Mouse (Mus musculus) forebrain, embryonic 14.5 days (tissue): ENCODE results near the gene Mtfp1. TPM values are rescaled to one million over a fixed set of nuclear protein-coding genes. Genes with fewer than 3 reads are reported as not detected.

Source experiments
- ATAC-seq: fragments of 200-750 bp; cut with Nextera tagmentation; 2 replicates; pipeline ENCODE4 v1.8.0; 2017; ENCODE audit warnings: mild to moderate bottlenecking, moderate library complexity
- DNase-seq: peaks from one replicate; pipeline ENCODE4 v3.0.0-alpha.2; 2015; ENCODE audit warnings: low spot score
- H3K27ac ChIP-seq: fragments of 300-500 bp; sonication (generic); 2 replicates; pipeline ENCODE4 v1.5.1; 2014; ENCODE audit warnings: low read depth, mild to moderate bottlenecking, control low read depth, low read length, moderate library complexity
- H3K27me3 ChIP-seq: fragments of 300-500 bp; sonication (generic); replicated peaks from 2 replicates; pipeline ENCODE4 v1.6.1; 2014; ENCODE audit warnings: low read length, control low read depth, mixed read lengths; ENCODE audit not compliant: control insufficient read depth, insufficient read depth
- H3K36me3 ChIP-seq: fragments of 300-500 bp; sonication (generic); 2 replicates; pipeline ENCODE4 v1.6.1; 2014; ENCODE audit warnings: low read length, control low read depth; ENCODE audit not compliant: control insufficient read depth, insufficient read depth
- H3K4me1 ChIP-seq: fragments of 300-500 bp; sonication (generic); 2 replicates; pipeline ENCODE4 v1.6.1; 2014; ENCODE audit warnings: antibody characterized with exemption, low read length, control low read depth; ENCODE audit not compliant: control insufficient read depth, insufficient read depth
- H3K4me2 ChIP-seq: fragments of 300-500 bp; sonication (generic); 2 replicates; pipeline ENCODE4 v1.6.1; 2014; ENCODE audit warnings: mild to moderate bottlenecking, control low read depth, low read length
- H3K4me3 ChIP-seq: fragments of 300-500 bp; sonication (generic); 2 replicates; pipeline ENCODE4 v1.5.1; 2014; ENCODE audit warnings: low read depth, low read length, control low read depth
- H3K9ac ChIP-seq: fragments of 300-500 bp; sonication (generic); 2 replicates; pipeline ENCODE4 v1.6.1; 2014; ENCODE audit warnings: mild to moderate bottlenecking, low read length, control low read depth, moderate library complexity
- H3K9me3 ChIP-seq: fragments of 300-500 bp; sonication (generic); replicated peaks from 2 replicates; pipeline ENCODE4 v1.6.1; 2016; ENCODE audit warnings: low read length, control low read depth, mixed read lengths; ENCODE audit not compliant: control insufficient read depth
- WGBS: fragments of 180-500 bp; shearing (Covaris S2); extraction: QIAGEN DNeasy Blood & Tissue Kit; methylation state at CpG from one replicate; pipeline ENCODE4 v1.1.7; 2014; 5-methylcytosine and 5-hydroxymethylcytosine counted together
- polyA plus RNA-seq: library from polyadenylated mRNA; unstranded; fragments of >200 nt; fragmentation: Nextera tagmentation; extraction: Ambion mirVana; gene quantifications from 2 replicates; pipeline ENCODE4 v1.2.1, GENCODE M21; 2014

Mtfp1 gene
- 6.7 and 7.8 TPM in 2 replicates for polyA plus RNA-seq

DNA sequence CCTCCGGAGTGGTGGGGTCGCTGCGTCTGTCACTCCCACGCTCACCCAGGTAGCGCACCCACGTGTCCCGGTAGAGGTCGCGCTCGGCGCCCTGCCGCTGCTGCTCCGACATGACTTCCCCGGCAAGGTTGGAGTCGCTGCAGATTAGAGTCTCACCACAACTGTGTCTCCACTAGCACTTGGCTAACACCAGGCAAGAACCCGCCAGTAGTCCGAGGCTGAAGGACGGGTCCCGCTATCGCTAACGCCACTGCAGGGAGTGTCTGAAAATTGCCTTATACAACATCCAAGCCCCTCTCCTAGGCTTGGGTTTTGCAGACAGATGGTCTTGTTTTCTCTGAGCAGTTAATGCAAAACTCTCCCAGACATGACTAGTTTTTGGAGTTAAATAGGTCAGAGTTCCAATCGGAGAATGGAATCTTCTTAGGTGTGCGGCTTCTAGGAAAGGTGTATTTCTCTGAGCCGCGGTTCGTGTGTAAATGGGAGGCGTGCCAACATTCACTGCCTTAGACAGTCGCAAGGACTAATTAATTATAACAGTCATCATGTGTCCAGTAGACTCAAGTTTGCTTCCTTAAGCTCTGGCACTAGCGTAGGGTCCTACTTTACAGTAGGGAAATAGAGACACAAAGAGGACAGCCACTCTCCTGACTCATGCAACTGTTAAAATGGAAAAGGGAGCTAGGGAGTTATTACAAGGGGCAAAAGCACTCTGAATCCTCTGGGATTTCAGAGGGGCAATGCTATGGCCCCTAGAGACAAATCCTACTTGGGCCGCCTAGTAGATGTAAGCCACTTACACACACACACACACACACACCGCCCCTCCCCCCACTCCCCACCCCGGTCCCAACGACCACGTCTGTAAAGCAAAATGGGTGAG is at the start of gene Mtfp1:
Gene Mtfp1 (minus strand): TSS at position 275 of the 883 bp plus-strand sequence.
- H3K4me1 ChIP-seq = peaks cover 17% of the 10 kb centered on the region
- 6% methylated on average over 34 of the region's 34 CpGs for WGBS
- H3K4me2 ChIP-seq = peak within 1 kb of the TSS; percentile 83
- peak within 1 kb of the TSS; percentile 47 for H3K4me3 ChIP-seq
- H3K9me3 ChIP-seq = no peaks in the 10 kb centered on the region
- peak within 1 kb of the TSS; percentile 62 for H3K9ac ChIP-seq
- peak; percentile 76 for DNase-seq
- ATAC-seq = no peak
- H3K36me3 ChIP-seq = 0 out of 2 replicates have a peak, but pooled peaks cover 3% of the 10 kb centered on the region
- no peaks in the 10 kb centered on the region for H3K27me3 ChIP-seq
- peak within 1 kb of the TSS; percentile 70 for H3K27ac ChIP-seq

DNA sequence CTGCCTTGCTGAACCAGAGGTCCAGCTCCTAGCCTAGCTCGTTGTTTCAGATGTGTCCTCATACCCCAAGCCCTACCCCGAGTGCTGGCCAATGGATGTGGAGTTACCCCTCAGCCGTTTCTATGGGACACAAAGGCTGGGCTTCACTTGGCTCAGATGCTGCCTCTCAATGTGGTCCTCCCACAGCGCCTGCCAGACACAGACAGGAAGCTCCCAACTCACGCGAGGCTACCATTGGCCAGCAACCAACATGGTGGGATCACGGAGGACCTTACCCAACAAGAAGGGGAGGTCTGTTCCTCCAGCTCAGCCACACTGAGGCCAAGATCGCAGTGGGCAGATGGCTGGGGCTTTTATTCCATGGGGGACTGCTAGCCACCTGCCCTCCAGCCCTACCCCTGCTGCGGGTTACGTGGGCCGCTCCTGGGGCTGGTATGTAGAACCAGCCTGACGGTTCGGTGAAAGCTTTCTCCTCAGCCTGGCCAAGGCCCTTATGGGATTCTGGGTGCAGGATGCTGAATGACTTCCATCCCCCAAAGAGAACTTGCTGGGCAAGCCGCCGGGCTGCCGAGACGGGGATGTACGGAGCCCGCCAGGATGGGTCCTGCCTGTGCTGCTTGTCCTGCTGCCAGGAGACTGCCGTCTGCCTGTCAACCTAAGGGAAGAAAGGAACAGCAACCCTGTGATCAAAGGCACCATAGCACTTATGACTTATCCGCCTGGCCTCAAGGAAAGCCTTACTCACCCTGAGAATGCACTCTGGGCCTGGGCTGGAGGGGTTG is 48.2 kb upstream of the Mtfp1 start:
- H3K9me3 ChIP-seq = no peaks in the 10 kb centered on the region
- no peaks in the 10 kb centered on the region for H3K4me1 ChIP-seq
- no peak overlapping the region for H3K4me2 ChIP-seq
- no peaks in the 10 kb centered on the region for H3K27me3 ChIP-seq
- H3K4me3 ChIP-seq = no peak overlapping the region
- ATAC-seq (no peak), DNase-seq (no peak)
- 92% methylated on average over 21 of the region's 21 CpGs for WGBS
- no peak overlapping the region for H3K27ac ChIP-seq
- H3K9ac ChIP-seq = no peak overlapping the region
- peaks cover 64% of the 10 kb centered on the region for H3K36me3 ChIP-seq

DNA sequence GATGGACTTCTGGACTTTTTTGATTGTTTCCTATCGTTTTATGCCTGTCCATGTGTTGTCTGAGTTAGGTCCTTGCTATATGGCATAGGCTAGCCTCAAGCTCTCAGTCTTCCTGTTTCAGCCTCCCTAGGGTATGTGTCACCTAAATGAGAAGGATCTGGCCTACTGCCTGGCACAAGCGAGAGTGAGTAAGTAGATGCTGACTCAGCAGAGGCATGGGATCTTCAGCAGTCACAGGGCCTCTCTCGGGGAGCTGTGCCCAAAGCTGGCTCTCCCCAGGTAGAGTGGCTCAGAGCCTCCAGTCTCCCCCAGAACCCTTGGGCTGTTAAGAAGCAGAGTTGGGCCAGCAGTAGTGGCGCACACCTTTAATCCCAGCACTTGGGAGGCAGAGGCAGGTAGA is 47.1 kb upstream of the Mtfp1 start:
- no peak for ATAC-seq
- WGBS = 88% methylated on average over 4 of the region's 4 CpGs
- no peak overlapping the region for H3K4me2 ChIP-seq
- H3K27me3 ChIP-seq = no peaks in the 10 kb centered on the region
- no peak overlapping the region for H3K4me3 ChIP-seq
- no peaks in the 10 kb centered on the region for H3K4me1 ChIP-seq
- DNase-seq = no peak
- H3K36me3 ChIP-seq = peaks cover 73% of the 10 kb centered on the region
- H3K27ac ChIP-seq = no peak overlapping the region
- H3K9me3 ChIP-seq = no peaks in the 10 kb centered on the region
- no peak overlapping the region for H3K9ac ChIP-seq

DNA sequence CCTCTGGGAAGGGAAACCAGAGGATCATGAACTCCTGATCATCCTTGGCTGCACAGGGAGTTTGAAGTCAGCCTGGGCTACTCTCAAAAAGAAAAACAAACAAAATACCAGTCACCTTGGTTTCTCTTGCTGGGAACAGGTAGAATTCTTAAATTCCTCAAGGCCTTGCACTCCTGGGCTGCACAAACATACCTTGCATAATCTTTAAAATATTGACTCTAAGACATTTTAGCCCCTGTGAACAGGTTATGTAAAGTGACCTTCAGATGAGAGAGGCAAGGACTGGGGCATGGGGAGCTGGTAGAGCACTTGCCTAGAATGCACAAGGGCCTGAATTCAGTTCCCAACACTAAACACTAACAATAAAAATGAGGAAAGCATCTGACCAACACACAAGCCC is 46.3 kb upstream of the Mtfp1 start:
- Histone ChIP-seq H3K4me3 (no peak overlapping the region), H3K9ac (no peak overlapping the region), H3K4me2 (no peak overlapping the region), H3K4me1 (peaks cover 4% of the 10 kb centered on the region; the same call in 1 of the 2 replicates), H3K9me3 (no peaks in the 10 kb centered on the region), H3K36me3 (peaks cover 73% of the 10 kb centered on the region), H3K27me3 (no peaks in the 10 kb centered on the region), H3K27ac (no peak overlapping the region)
- DNase-seq = no peak
- ATAC-seq = no peak

DNA sequence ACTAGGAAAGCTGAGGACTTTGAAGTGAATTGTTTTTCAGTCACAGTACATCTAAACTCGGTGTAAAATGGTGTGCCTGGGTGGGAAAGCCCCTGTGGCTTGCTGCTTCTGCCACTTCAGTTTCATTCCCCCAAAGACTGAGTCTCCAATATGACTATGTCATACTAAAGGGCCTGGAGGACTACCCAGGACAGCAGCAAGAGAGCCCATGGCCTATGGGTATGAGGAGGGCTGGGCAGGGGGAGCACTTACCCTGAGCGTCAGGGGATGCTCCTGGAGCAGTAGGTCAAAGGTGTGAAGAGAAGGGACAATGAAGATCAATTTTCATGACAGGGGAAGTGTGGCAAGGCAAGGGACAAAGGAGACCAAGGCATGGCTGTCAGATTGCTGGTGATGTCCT is 43.7 kb upstream of the Mtfp1 start:
- Histone ChIP-seq H3K36me3 (peaks cover 63% of the 10 kb centered on the region), H3K4me1 (peaks cover 11% of the 10 kb centered on the region; the same call in 1 of the 2 replicates)
- WGBS = 78% methylated on average over 2 of the region's 2 CpGs

DNA sequence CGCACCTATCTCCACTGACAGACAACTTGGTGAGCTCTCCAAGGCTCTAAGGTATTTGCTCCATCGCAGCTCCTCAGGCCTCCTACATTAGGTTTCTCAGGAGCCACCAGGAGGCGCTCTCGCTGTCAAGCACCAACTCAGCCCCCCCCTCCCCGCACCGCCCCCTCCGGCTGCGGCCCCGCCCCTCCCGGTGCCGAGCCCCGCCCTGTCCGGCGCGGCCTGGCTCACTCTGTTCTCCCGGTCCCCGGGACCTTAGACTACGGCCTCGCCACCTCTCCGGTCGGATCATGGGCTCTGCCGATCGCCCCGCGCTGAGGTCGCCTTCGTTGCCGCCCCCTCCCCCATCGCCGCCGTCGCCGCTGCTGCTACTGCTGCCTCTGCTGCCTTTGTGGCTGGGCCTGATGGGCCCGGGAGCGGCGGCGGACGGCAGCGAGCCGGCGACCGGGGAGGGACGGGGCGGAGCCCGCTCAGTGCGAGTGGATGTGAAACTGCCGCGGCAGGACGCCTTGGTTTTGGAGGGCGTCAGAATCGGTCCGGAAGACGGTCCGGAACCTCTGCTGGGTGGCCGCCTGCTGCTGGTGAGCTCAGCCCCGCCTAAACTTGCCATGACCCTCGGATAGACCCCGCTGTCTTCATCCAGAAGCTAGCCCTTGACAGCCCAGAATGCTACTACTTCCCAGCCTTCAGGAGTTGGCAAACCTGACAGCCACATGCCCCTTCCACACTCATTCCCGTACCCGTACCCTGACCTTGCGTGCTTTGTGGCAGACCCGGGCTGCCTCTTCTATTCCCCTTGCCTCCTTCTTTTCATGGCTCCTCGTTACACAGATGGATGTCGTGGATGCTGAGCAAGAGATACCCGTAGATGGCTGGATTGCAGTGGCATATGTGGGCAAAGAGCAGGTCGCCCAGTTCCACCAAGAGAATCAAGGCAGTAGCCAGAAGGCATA is 40.0 kb upstream of the Mtfp1 start, which contains the start of gene Rnf215:
Gene Rnf215 (plus strand): TSS at position 217 of the 950 bp plus-strand sequence.
- no peaks in the 10 kb centered on the region for H3K9me3 ChIP-seq
- peak within 1 kb of the TSS; percentile 75 for H3K27ac ChIP-seq
- peaks cover 11% of the 10 kb centered on the region; the same call in 1 of the 2 replicates for H3K4me1 ChIP-seq
- DNase-seq (peak; percentile 95), ATAC-seq (peak; percentile 94)
- peak within 1 kb of the TSS; percentile 65 for H3K4me2 ChIP-seq
- H3K27me3 ChIP-seq = no peaks in the 10 kb centered on the region
- H3K4me3 ChIP-seq = peak within 1 kb of the TSS; percentile 85
- 2% methylated on average over 63 of the region's 66 CpGs for WGBS
- H3K9ac ChIP-seq = peak within 1 kb of the TSS; percentile 97
- H3K36me3 ChIP-seq = peaks cover 26% of the 10 kb centered on the region

More for the DNA sequence above, 43.7 kb upstream of the Mtfp1 start:
- Histone ChIP-seq H3K9me3 (no peaks in the 10 kb centered on the region), H3K4me2 (no peak overlapping the region), H3K9ac (no peak overlapping the region), H3K27ac (no peak overlapping the region), H3K27me3 (no peaks in the 10 kb centered on the region), H3K4me3 (no peak overlapping the region)
- DNase-seq = no peak
- ATAC-seq = no peak

DNA sequence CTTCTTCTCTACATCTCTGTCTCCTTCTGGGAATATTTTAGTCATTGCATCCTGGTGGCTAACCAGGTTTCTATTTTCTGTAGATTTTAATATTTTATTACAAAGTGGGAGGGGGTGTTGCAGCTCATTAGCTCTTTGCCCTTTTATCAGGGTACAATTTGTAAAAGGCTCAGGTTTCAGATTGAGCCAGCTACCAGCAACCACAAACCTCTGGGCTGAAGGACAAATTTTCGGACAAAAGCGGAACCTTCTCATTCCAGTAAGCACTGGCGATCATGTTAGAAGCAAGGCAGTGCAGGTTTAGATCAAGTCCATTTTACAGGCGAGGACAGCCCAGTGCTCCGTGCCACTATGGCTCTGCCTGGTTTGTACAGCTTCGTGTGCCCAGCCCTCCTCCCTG is 39.2 kb upstream of the Mtfp1 start:
- Histone ChIP-seq H3K4me1 (peaks cover 11% of the 10 kb centered on the region; the same call in 1 of the 2 replicates), H3K9me3 (no peaks in the 10 kb centered on the region), H3K9ac (peak overlapping the region; percentile 25; the same call in 1 of the 2 replicates), H3K4me3 (no peak overlapping the region), H3K27me3 (no peaks in the 10 kb centered on the region), H3K4me2 (0 out of 2 replicates have a peak overlapping the region, but pooled peaks have one; percentile 65), H3K36me3 (peaks cover 17% of the 10 kb centered on the region), H3K27ac (no peak overlapping the region)
- ATAC-seq = no peak
- 64% methylated on average over 6 of the region's 6 CpGs for WGBS
- DNase-seq = no peak

DNA sequence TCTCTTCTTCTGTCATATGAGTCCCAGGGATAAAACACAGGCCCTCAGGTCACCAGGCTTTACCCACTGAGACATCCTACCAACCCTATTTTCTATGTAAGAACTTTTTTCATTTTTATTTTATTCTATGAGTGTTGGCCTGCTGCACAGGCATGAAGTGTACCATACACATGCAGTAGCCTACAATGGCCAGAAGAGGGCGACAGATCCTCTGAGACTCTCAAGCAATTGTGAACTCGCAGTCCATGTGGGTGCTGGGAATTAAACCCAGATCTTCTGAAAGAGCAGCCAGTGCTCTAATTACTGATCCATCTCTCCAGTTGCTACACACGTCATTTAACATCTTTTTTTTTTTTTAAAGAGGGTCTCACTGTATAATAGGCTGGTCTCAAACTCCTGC is 38.2 kb upstream of the Mtfp1 start:
- H3K4me1 ChIP-seq = peaks cover 11% of the 10 kb centered on the region; the same call in 1 of the 2 replicates
- no peak overlapping the region for H3K9ac ChIP-seq
- DNase-seq (no peak), ATAC-seq (no peak)
- no peak overlapping the region for H3K4me2 ChIP-seq
- no peaks in the 10 kb centered on the region for H3K27me3 ChIP-seq
- no peaks in the 10 kb centered on the region for H3K9me3 ChIP-seq
- H3K36me3 ChIP-seq = peaks cover 8% of the 10 kb centered on the region; the same call in 1 of the 2 replicates
- no peak overlapping the region for H3K27ac ChIP-seq
- 60% methylated on average over 3 of the region's 3 CpGs for WGBS
- no peak overlapping the region for H3K4me3 ChIP-seq
